Mouse (Mus musculus): Measurements from ENCODE around the gene Cadps2. TPM values are rescaled to one million over a fixed set of nuclear protein-coding genes. Genes with fewer than 3 reads are reported as not detected.

Cadps2 gene
- polyA plus RNA-seq, 1 experiment from 2014 or later, result 1.3 TPM

GRCm38 (mm10) chr6:23567651-23568050, 271.6 kb downstream of the Cadps2 start:
- no peak overlapping the region for H3K9ac ChIP-seq (ENCODE audit: low read length)
- no peak overlapping the region for H3K27ac ChIP-seq (replicated peaks in 1 of 2; ENCODE audit: control insufficient read depth in 1 of 2, insufficient read depth in 1 of 2, low read depth in 2 of 2, low read length in 2 of 2)
- H3K36me3 ChIP-seq (ENCODE audit: control insufficient read depth, insufficient read depth, low read length), result no peaks in the 10 kb centered on the region
- ATAC-seq (ENCODE audit: insufficient number of reproducible peaks, insufficient read depth, low FRiP score, low read depth), result no peak
- H3K9me3 ChIP-seq (ENCODE audit: control insufficient read depth, low read length), result no peaks in the 10 kb centered on the region
- WGBS, result 87% methylated on average over 1 of the region's 1 CpGs
- no peak overlapping the region for H3K4me2 ChIP-seq (ENCODE audit: low read length)
- no peaks in the 10 kb centered on the region for H3K27me3 ChIP-seq (ENCODE audit: control insufficient read depth, insufficient read depth, low read length)
- no peak overlapping the region for H3K4me3 ChIP-seq (ENCODE audit: control insufficient read depth in 1 of 2, insufficient read depth in 1 of 2, low read depth in 1 of 2, low read length in 2 of 2)
- no peaks in the 10 kb centered on the region for H3K4me1 ChIP-seq (ENCODE audit: control insufficient read depth in 2 of 2, insufficient read depth in 2 of 2, low read length in 2 of 2)

GRCm38 (mm10) chr6:23549874-23550273, 289.3 kb downstream of the Cadps2 start:
- WGBS, result 65% methylated on average over 1 of the region's 1 CpGs
- no peaks in the 10 kb centered on the region for H3K9me3 ChIP-seq (ENCODE audit: control insufficient read depth, low read length)
- H3K4me2 ChIP-seq (ENCODE audit: low read length), result no peak overlapping the region
- H3K4me1 ChIP-seq (ENCODE audit: control insufficient read depth in 2 of 2, insufficient read depth in 2 of 2, low read length in 2 of 2), result no peaks in the 10 kb centered on the region
- no peak overlapping the region for H3K9ac ChIP-seq (ENCODE audit: low read length)
- no peaks in the 10 kb centered on the region for H3K27me3 ChIP-seq (ENCODE audit: control insufficient read depth, insufficient read depth, low read length)
- H3K27ac ChIP-seq (replicated peaks in 1 of 2; ENCODE audit: control insufficient read depth in 1 of 2, insufficient read depth in 1 of 2, low read depth in 2 of 2, low read length in 2 of 2), result no peak overlapping the region
- H3K36me3 ChIP-seq (ENCODE audit: control insufficient read depth, insufficient read depth, low read length), result no peaks in the 10 kb centered on the region
- no peak for ATAC-seq (ENCODE audit: insufficient number of reproducible peaks, insufficient read depth, low FRiP score, low read depth)
- no peak overlapping the region for H3K4me3 ChIP-seq (ENCODE audit: control insufficient read depth in 1 of 2, insufficient read depth in 1 of 2, low read depth in 1 of 2, low read length in 2 of 2)

GRCm38 (mm10) chr6:23523710-23524109, 315.5 kb downstream of the Cadps2 start:
- no peak overlapping the region for H3K4me3 ChIP-seq (ENCODE audit: control insufficient read depth in 1 of 2, insufficient read depth in 1 of 2, low read depth in 1 of 2, low read length in 2 of 2)
- WGBS, result 76% methylated on average over 2 of the region's 2 CpGs
- no peaks in the 10 kb centered on the region for H3K4me1 ChIP-seq (ENCODE audit: control insufficient read depth in 2 of 2, insufficient read depth in 2 of 2, low read length in 2 of 2)
- no peak overlapping the region for H3K4me2 ChIP-seq (ENCODE audit: low read length)
- no peaks in the 10 kb centered on the region for H3K36me3 ChIP-seq (ENCODE audit: control insufficient read depth, insufficient read depth, low read length)
- no peak for ATAC-seq (ENCODE audit: insufficient number of reproducible peaks, insufficient read depth, low FRiP score, low read depth)
- no peaks in the 10 kb centered on the region for H3K9me3 ChIP-seq (ENCODE audit: control insufficient read depth, low read length)
- H3K9ac ChIP-seq (ENCODE audit: low read length), result no peak overlapping the region
- no peaks in the 10 kb centered on the region for H3K27me3 ChIP-seq (ENCODE audit: control insufficient read depth, insufficient read depth, low read length)
- no peak overlapping the region for H3K27ac ChIP-seq (replicated peaks in 1 of 2; ENCODE audit: control insufficient read depth in 1 of 2, insufficient read depth in 1 of 2, low read depth in 2 of 2, low read length in 2 of 2)

- ATAC-seq (ENCODE audit: insufficient number of reproducible peaks, insufficient read depth, low FRiP score, low read depth), result no peak
- 86% methylated on average over 5 of the region's 5 CpGs for WGBS
- no peak overlapping the region for H3K9ac ChIP-seq (ENCODE audit: low read length)
- no peaks in the 10 kb centered on the region for H3K36me3 ChIP-seq (ENCODE audit: control insufficient read depth, insufficient read depth, low read length)
- no peak overlapping the region for H3K4me2 ChIP-seq (ENCODE audit: low read length)
- H3K27me3 ChIP-seq (ENCODE audit: control insufficient read depth, insufficient read depth, low read length), result no peaks in the 10 kb centered on the region
- H3K4me3 ChIP-seq (ENCODE audit: control insufficient read depth in 1 of 2, insufficient read depth in 1 of 2, low read depth in 1 of 2, low read length in 2 of 2), result no peak overlapping the region
- no peak overlapping the region for H3K27ac ChIP-seq (replicated peaks in 1 of 2; ENCODE audit: control insufficient read depth in 1 of 2, insufficient read depth in 1 of 2, low read depth in 2 of 2, low read length in 2 of 2)
- H3K4me1 ChIP-seq (ENCODE audit: control insufficient read depth in 2 of 2, insufficient read depth in 2 of 2, low read length in 2 of 2), result no peaks in the 10 kb centered on the region
- H3K9me3 ChIP-seq (ENCODE audit: control insufficient read depth, low read length), result no peaks in the 10 kb centered on the region
These were observed 316.7 kb downstream of the Cadps2 start for GRCm38 (mm10) chr6:23522556-23522955.

- Histone ChIP-seq H3K4me3 (ENCODE audit: control insufficient read depth in 1 of 2, insufficient read depth in 1 of 2, low read depth in 1 of 2, low read length in 2 of 2) (no peak overlapping the region), H3K9ac (ENCODE audit: low read length) (no peak overlapping the region), H3K9me3 (ENCODE audit: control insufficient read depth, low read length) (no peaks in the 10 kb centered on the region), H3K36me3 (ENCODE audit: control insufficient read depth, insufficient read depth, low read length) (no peaks in the 10 kb centered on the region), H3K4me1 (ENCODE audit: control insufficient read depth in 2 of 2, insufficient read depth in 2 of 2, low read length in 2 of 2) (no peaks in the 10 kb centered on the region), H3K4me2 (ENCODE audit: low read length) (no peak overlapping the region), H3K27me3 (ENCODE audit: control insufficient read depth, insufficient read depth, low read length) (no peaks in the 10 kb centered on the region), H3K27ac (replicated peaks in 1 of 2; ENCODE audit: control insufficient read depth in 1 of 2, insufficient read depth in 1 of 2, low read depth in 2 of 2, low read length in 2 of 2) (no peak overlapping the region)
- WGBS, result 55% methylated on average over 5 of the region's 5 CpGs
- no peak for ATAC-seq (ENCODE audit: insufficient number of reproducible peaks, insufficient read depth, low FRiP score, low read depth)
These were observed 340.6 kb downstream of the Cadps2 start for GRCm38 (mm10) chr6:23498611-23499010.

- 43% methylated on average over 7 of the region's 7 CpGs for WGBS
- H3K27ac ChIP-seq (replicated peaks in 1 of 2; ENCODE audit: control insufficient read depth in 1 of 2, insufficient read depth in 1 of 2, low read depth in 2 of 2, low read length in 2 of 2), result no peak overlapping the region
- ATAC-seq (ENCODE audit: insufficient number of reproducible peaks, insufficient read depth, low FRiP score, low read depth), result no peak
These were observed 347.4 kb downstream of the Cadps2 start for GRCm38 (mm10) chr6:23491804-23492203.

GRCm38 (mm10) chr6:23490431-23490830, 348.8 kb downstream of the Cadps2 start:
- Histone ChIP-seq H3K4me3 (ENCODE audit: control insufficient read depth in 1 of 2, insufficient read depth in 1 of 2, low read depth in 1 of 2, low read length in 2 of 2) (no peak overlapping the region), H3K27ac (replicated peaks in 1 of 2; ENCODE audit: control insufficient read depth in 1 of 2, insufficient read depth in 1 of 2, low read depth in 2 of 2, low read length in 2 of 2) (no peak overlapping the region), H3K9ac (ENCODE audit: low read length) (no peak overlapping the region), H3K27me3 (ENCODE audit: control insufficient read depth, insufficient read depth, low read length) (no peaks in the 10 kb centered on the region), H3K4me1 (ENCODE audit: control insufficient read depth in 2 of 2, insufficient read depth in 2 of 2, low read length in 2 of 2) (no peaks in the 10 kb centered on the region), H3K9me3 (ENCODE audit: control insufficient read depth, low read length) (no peaks in the 10 kb centered on the region), H3K4me2 (ENCODE audit: low read length) (no peak overlapping the region), H3K36me3 (ENCODE audit: control insufficient read depth, insufficient read depth, low read length) (no peaks in the 10 kb centered on the region)
- ATAC-seq (ENCODE audit: insufficient number of reproducible peaks, insufficient read depth, low FRiP score, low read depth), result no peak
- whole genome bisulfite sequencing, result 60% methylated on average over 2 of the region's 2 CpGs

More at GRCm38 (mm10) chr6:23491804-23492203, 347.4 kb downstream of the Cadps2 start:
- no peaks in the 10 kb centered on the region for H3K36me3 ChIP-seq (ENCODE audit: control insufficient read depth, insufficient read depth, low read length)
- H3K4me2 ChIP-seq (ENCODE audit: low read length), result no peak overlapping the region
- no peaks in the 10 kb centered on the region for H3K9me3 ChIP-seq (ENCODE audit: control insufficient read depth, low read length)
- H3K9ac ChIP-seq (ENCODE audit: low read length), result no peak overlapping the region
- no peaks in the 10 kb centered on the region for H3K27me3 ChIP-seq (ENCODE audit: control insufficient read depth, insufficient read depth, low read length)
- no peak overlapping the region for H3K4me3 ChIP-seq (ENCODE audit: control insufficient read depth in 1 of 2, insufficient read depth in 1 of 2, low read depth in 1 of 2, low read length in 2 of 2)
- H3K4me1 ChIP-seq (ENCODE audit: control insufficient read depth in 2 of 2, insufficient read depth in 2 of 2, low read length in 2 of 2), result no peaks in the 10 kb centered on the region

- no peak overlapping the region for H3K4me3 ChIP-seq (ENCODE audit: control insufficient read depth in 1 of 2, insufficient read depth in 1 of 2, low read depth in 1 of 2, low read length in 2 of 2)
- no peak for ATAC-seq (ENCODE audit: insufficient number of reproducible peaks, insufficient read depth, low FRiP score, low read depth)
- no peak overlapping the region for H3K4me2 ChIP-seq (ENCODE audit: low read length)
- 89% methylated on average over 2 of the region's 2 CpGs for WGBS
- no peak overlapping the region for H3K27ac ChIP-seq (replicated peaks in 1 of 2; ENCODE audit: control insufficient read depth in 1 of 2, insufficient read depth in 1 of 2, low read depth in 2 of 2, low read length in 2 of 2)
- no peaks in the 10 kb centered on the region for H3K9me3 ChIP-seq (ENCODE audit: control insufficient read depth, low read length)
- H3K9ac ChIP-seq (ENCODE audit: low read length), result no peak overlapping the region
- no peaks in the 10 kb centered on the region for H3K4me1 ChIP-seq (ENCODE audit: control insufficient read depth in 2 of 2, insufficient read depth in 2 of 2, low read length in 2 of 2)
- no peaks in the 10 kb centered on the region for H3K27me3 ChIP-seq (ENCODE audit: control insufficient read depth, insufficient read depth, low read length)
- H3K36me3 ChIP-seq (ENCODE audit: control insufficient read depth, insufficient read depth, low read length), result no peaks in the 10 kb centered on the region
These were observed 350.2 kb downstream of the Cadps2 start for GRCm38 (mm10) chr6:23489046-23489445.
